Mouse (Mus musculus) lung, adult 18-20 months (tissue): Measurements from ENCODE around the gene Wdr73.

Source experiments
- DNase-seq, 2 experiments: peaks; one replicate each; pipeline ENCODE4 v3.0.0; 2022; ENCODE audit warnings: mixed read lengths in 2 of 2

Gene Wdr73

DNA sequence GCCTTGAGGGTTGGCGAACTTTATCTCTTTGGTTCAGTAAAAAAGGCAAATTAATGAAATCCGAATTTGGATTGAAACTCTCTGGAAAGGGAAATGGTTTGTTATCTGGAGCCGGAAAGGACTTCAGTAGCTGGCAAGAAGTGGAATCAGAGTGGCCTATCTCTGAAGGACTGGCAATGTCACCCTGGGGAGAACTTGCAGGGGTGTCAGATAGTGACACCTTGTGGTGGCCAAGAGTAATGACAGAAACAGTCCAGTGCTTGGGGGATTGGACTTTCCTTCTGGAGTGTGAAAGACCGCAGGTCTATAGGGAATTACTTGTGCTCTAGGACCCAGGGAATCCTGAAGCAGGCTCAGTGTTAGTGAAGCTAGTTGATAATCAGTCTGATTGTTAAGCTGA, 51.4 kb downstream of the Wdr73 start:
- DNase-seq, result peak; percentile 42 to 67

- DNase-seq, result no peak
These were observed 51.8 kb downstream of the Wdr73 start for GRCm38 (mm10) chr7:80849267-80849666.

GRCm38 (mm10) chr7:80846709-80847108, 54.4 kb downstream of the Wdr73 start:
- no peak for DNase-seq

DNA sequence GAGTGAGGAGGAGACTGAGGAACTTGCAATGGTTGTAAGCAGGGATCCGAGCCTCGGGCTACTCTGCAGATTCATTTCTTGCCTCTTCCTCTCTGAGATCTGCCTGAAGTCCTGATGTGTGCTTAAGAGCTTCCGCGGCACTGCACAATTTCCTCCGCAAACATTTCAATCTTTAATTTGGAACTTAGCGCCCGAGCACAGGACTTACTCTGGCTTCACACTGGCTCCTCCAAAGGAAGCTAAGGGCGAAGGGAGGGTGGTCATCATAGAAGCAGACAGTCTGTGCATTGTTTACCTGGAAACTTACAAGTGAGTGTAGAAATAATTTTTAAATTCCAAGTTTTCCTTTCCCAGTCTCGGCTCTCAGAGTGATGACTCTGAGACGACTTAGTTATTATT, 54.8 kb downstream of the Wdr73 start:
- DNase-seq, result no peak

DNA sequence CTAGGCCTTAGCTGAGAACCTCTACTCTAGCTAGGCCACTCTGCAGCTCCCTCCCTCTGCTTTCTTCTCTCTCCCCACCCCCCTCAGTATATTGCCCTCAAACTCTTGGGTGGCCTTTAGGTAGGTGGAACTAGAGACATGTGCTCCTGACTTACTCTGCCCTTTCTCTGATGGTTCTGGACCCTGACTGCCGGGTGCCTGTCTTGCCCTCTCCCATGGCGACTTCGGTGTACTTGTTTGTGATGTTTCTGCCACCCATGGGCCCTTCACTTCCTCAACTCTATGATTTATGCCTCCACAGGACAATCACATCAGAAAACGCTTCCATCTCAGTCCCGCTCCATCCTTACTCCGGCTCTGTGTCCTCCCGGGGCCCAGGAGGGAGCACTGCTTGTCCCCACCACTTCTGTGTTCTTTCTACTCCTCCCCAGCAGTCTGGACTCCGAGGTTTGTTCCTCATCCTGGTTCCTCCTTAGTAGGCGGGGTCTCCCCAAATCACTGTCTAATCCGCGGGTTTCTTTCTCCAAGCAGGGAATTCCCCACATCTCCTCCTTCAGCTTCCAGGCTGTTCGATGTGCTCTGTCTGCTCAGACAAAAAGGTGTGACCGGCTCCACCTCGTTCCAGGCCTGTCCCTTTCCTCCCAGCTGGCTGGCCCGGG, 55.3 kb downstream of the Wdr73 start:
- peak; percentile 50 for DNase-seq

GRCm38 (mm10) chr7:80844691-80845090, 56.4 kb downstream of the Wdr73 start:
- no peak for DNase-seq

DNA sequence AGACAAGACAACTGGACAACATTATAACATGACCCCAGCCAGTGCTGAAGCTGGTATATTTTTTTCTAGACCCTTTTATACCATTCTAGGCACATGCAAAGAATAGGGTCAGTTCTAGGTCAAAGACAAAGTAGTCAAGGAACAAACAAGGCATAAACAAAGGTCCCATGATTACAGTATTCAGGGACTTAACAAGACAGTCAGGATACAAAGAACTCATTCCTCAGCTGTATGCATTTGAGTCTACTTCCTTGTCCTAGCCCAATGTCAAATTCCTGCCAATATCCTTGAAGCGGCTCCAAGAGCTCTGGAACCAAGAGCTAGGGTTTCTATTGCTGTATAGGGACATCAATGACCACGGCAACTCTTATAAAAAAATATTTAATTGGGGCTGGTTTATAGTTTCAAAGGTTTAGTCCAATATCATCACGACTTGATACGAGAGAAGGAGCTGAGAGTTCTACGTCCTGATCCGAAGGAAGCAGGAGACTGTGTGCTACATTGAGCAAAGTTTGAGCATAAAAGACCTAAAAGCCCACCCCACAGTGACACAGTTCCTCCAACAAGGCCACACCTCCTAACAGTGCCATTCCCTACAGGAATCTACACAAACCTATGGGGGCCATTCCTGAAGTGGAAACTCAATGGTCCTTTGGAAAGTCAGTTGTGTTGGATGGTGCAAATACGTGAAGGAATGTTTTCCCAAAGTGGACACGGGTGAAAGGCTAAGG, 57.0 kb downstream of the Wdr73 start:
- DNase-seq, result no peak

DNA sequence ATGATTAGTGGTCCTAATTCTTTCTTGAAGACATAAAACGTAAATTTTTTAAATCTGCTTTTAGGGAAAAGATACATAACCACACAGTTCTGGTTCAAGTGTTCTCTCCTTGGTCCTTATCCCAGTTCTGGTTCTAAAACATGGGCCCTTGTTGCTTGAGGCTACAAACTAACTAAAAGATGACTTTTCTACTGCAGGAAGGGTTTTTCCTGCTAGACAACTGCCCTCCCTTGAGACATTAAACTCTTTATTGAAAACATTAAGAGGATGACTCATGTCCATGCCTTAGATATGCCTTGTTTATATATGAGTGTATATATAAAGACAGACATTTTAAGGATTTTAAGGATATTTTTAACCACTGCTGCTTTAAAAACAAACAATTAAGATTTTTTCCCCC, 57.9 kb downstream of the Wdr73 start:
- no peak for DNase-seq

- no peak for DNase-seq
These were observed 58.9 kb downstream of the Wdr73 start for GRCm38 (mm10) chr7:80842132-80842531.

DNA sequence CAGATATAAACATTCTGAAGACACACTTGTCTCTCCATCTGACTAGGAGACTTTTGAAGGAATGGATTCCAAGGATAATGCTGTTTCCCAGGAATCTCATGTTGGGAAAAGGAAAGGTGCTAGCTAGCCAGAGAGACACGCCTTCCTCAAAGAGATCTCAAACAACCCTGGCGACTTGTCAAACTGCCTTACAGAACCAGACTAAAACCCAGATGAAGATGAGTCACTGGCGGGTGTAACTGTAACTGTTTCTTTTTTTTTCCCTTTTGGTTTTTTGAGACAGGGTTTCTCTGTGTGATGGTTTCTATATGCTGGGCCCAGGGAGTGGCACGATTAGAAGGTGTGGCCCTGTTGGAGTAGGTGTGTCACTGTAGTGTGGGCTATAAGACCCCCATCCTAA, 60.1 kb downstream of the Wdr73 start:
- DNase-seq, result no peak
